ENCODE assay signal across 11 mouse cellular contexts in the genomic region with DNA sequence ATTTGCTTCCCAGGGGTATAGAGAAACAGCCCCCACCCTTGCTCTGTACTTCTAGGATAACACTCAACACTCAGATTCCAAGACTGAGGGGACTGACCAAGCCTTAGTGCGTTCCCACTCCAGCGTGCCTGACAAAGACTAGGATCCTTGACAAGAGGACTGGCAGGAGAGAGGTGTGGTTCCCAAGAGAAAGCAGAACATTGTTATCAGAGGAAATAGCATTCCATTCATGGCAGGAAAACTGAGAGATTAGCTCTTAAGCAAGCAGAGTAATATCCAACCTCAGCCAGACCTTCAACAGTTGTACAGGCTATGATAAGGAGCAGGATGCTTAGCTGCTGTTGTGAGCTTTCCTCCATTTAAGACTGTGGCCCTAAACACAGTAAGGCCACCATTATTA. TPM values are rescaled to one million over a fixed set of nuclear protein-coding genes. Genes with fewer than 3 reads are reported as not detected.
DNase-seq lines count a peak whose midpoint lies in the region; ATAC-seq and TF ChIP-seq lines count a peak whose summit lies in the region.
"Had no signal": no experiment of that assay in that cellular context is flagged by ENCODE, and none has a peak within 500 bp of the region (broad histone marks: within the 10 kb centered on the region; RNA-seq: fewer than 3 reads in every experiment).

No protein-coding gene starts in this region.

- H3K27me3 ChIP-seq in heart, adult 2 months (ENCODE audit: control insufficient read depth, insufficient read depth, low read length) = no peaks in the 10 kb centered on the region
- H3K27me3 ChIP-seq in kidney, embryonic 15.5 days = no peaks in the 10 kb centered on the region
- H3K27me3 ChIP-seq in lung, embryonic 16.5 days (ENCODE audit: control insufficient read depth, insufficient read depth, low read depth, low read length) = no peaks in the 10 kb centered on the region
- H3K27me3 ChIP-seq: neural tube, embryonic 15.5 days had no signal

- 0 out of 2 replicates have a peak, but pooled peaks have one; percentile 46 for ATAC-seq in kidney, embryonic 15.5 days (replicated peaks; ENCODE audit: low FRiP score)
- peak; percentile 76 for ATAC-seq in lung, embryonic 16.5 days (ENCODE audit: low read depth)

- TF ChIP-seq EP300 in heart, adult 2 months (IDR thresholded peaks at IDR 0.05; ENCODE audit: insufficient read depth, low read depth, low read length) = peak; percentile 91

- DNase-seq in adrenal gland, postnatal 10 days = peak; percentile 8
- no peak for DNase-seq in adrenal gland, adult 8-10 months
- peak; percentile 44 to 68 for DNase-seq in heart, adult 2 months
- DNase-seq in spleen, adult 12 weeks (ENCODE audit: low spot score) = no peak
- no peak for DNase-seq in Muller cell, postnatal 12 days (ENCODE audit: inconsistent ontology term)
- no peak for DNase-seq in layer of hippocampus, postnatal 25 days (ENCODE audit: extremely low spot score in 1 of 2, low spot score in 1 of 2)
- DNase-seq: gastrocnemius, postnatal 14 days had no signal

- intact Hi-C loops in heart, adult 2 months (cut with DNase I) = loop anchor here (1.0 to 5.0 kb wide), 6 partner anchors 21 to 304 kb away; a partner anchor contains a TSS

- no peaks in the 10 kb centered on the region for H3K79me2 ChIP-seq in heart, adult 2 months (replicated peaks; ENCODE audit: control insufficient read depth, insufficient read depth, low read length)

- TF ChIP-seq POLR2A in heart, adult 2 months (IDR thresholded peaks at IDR 0.05; ENCODE audit: insufficient read depth, low read depth, low read length) = peak; percentile 84; the same call in 1 of the 2 replicates

- H3K36me3 ChIP-seq in heart, adult 2 months (ENCODE audit: control insufficient read depth, insufficient read depth, low read length) = peaks cover 26% of the 10 kb centered on the region
- no peaks in the 10 kb centered on the region for H3K36me3 ChIP-seq in kidney, embryonic 15.5 days
- no peaks in the 10 kb centered on the region for H3K36me3 ChIP-seq in lung, embryonic 16.5 days (ENCODE audit: control insufficient read depth, insufficient read depth, low read length)
- H3K36me3 ChIP-seq: neural tube, embryonic 15.5 days had no signal

- H3K9ac ChIP-seq in heart, adult 2 months (ENCODE audit: low read depth, low read length) = 0 out of 2 replicates have a peak overlapping the region, but pooled peaks have one; percentile 11
- no peak overlapping the region for H3K9ac ChIP-seq in kidney, embryonic 15.5 days
- no peak overlapping the region for H3K9ac ChIP-seq in lung, embryonic 16.5 days (ENCODE audit: low read length)
- H3K9ac ChIP-seq: neural tube, embryonic 15.5 days had no signal

- no peak for TF ChIP-seq CTCF in heart, adult 2 months (IDR thresholded peaks at IDR 0.05)

- no peaks in the 10 kb centered on the region for H3K9me3 ChIP-seq in kidney, embryonic 15.5 days (replicated peaks)
- H3K9me3 ChIP-seq in lung, embryonic 16.5 days (ENCODE audit: control insufficient read depth, low read length) = no peaks in the 10 kb centered on the region
- H3K9me3 ChIP-seq: neural tube, embryonic 15.5 days had no signal

- peaks cover 27% of the 10 kb centered on the region for H3K4me1 ChIP-seq in heart, adult 2 months (ENCODE audit: control insufficient read depth, insufficient read depth, low read length)
- peaks cover 24% of the 10 kb centered on the region for H3K4me1 ChIP-seq in kidney, embryonic 15.5 days
- H3K4me1 ChIP-seq in lung, embryonic 16.5 days (replicated peaks; ENCODE audit: control insufficient read depth, insufficient read depth, low read length) = peaks cover 52% of the 10 kb centered on the region

- H3K4me2 ChIP-seq in kidney, embryonic 15.5 days = no peak overlapping the region
- no peak overlapping the region for H3K4me2 ChIP-seq in lung, embryonic 16.5 days (ENCODE audit: low read depth, low read length)
- H3K4me2 ChIP-seq: neural tube, embryonic 15.5 days had no signal

- H3K4me3 ChIP-seq in heart, adult 2 months = no peak overlapping the region
- no peak overlapping the region for H3K4me3 ChIP-seq in kidney, embryonic 15.5 days (replicated peaks)
- no peak overlapping the region for H3K4me3 ChIP-seq in lung, embryonic 16.5 days (ENCODE audit: low read length)
- H3K4me3 ChIP-seq: neural tube, embryonic 15.5 days had no signal

- 2% methylated on average over 2 of the region's 2 CpGs for WGBS in heart, adult 2 months
- 54% methylated on average over 2 of the region's 2 CpGs for WGBS in kidney, embryonic 15.5 days
- 10% methylated on average over 2 of the region's 2 CpGs for WGBS in lung, embryonic 16.5 days

- peak overlapping the region; percentile 76 for H3K27ac ChIP-seq in heart, adult 2 months
- peak overlapping the region; percentile 59 for H3K27ac ChIP-seq in kidney, embryonic 15.5 days
- peak overlapping the region; percentile 88 for H3K27ac ChIP-seq in lung, embryonic 16.5 days (ENCODE audit: low read length)
- H3K27ac ChIP-seq: macrophage; neural tube, embryonic 15.5 days had no signal

RNA-seq across cellular contexts. Expression of a gene that starts 23.0 kb away (rescaled TPM):
- 100 to 1,000 TPM; 134 TPM for total RNA-seq in adrenal gland, postnatal 10 days (2021)
- total RNA-seq in adrenal gland, adult 8-10 months (2022) = 10 to 100 TPM; 31.3 to 69.1 (median 42.0) TPM
- total RNA-seq in heart, adult 2 months (2021) = 100 to 1,000 TPM; 119 to 122 TPM
- 72.1 and 97.0 TPM in 2 replicates for polyA plus RNA-seq in heart, adult 2 months (2012; rRNA removed)
- polyA plus RNA-seq in kidney, embryonic 15.5 days (2015; fragmentation: Nextera tagmentation; extraction: Ambion mirVana) = 28.9 and 33.3 TPM in 2 replicates
- 176 and 185 TPM in 2 replicates for polyA plus RNA-seq in lung, embryonic 16.5 days (2015; fragmentation: Nextera tagmentation; extraction: Ambion mirVana)
- total RNA-seq in layer of hippocampus, postnatal 25 days (2021) = 1 to 10 TPM; 5.9 to 7.2 TPM

Comparison
In these comparisons a context has a peak if more than half of its experiments do, and no peak if none do; other contexts are left out.
1. DNase-seq: peak in adrenal gland, postnatal 10 days (single experiment) and heart, adult 2 months (2 of 2); none in adrenal gland, adult 8-10 months (single experiment), spleen, adult 12 weeks (single experiment), Muller cell, postnatal 12 days (single experiment) and layer of hippocampus, postnatal 25 days (0 of 2).
2. Peak in every context shown above with its lines, with median percentiles within 50 percentile points of each other: H3K27ac ChIP-seq.